Comparison of ENCODE assay signal across 22 mouse cellular contexts in genomic region chr12:102782841-102783240, GRCm38 (mm10). TPM values are rescaled to one million over a fixed set of nuclear protein-coding genes. Genes with fewer than 3 reads are reported as not detected.
"Had no signal": no experiment of that assay in that cellular context is flagged by ENCODE, and none has a peak within 500 bp of the region (broad histone marks: within the 10 kb centered on the region; RNA-seq: fewer than 3 reads in every experiment).

No protein-coding gene starts in this region.

- H3K27me3 ChIP-seq: intestine, embryonic 15.5 days; limb, embryonic 13.5 days; liver, embryonic 12.5 days; liver, embryonic 15.5 days; lung, embryonic 15.5 days; midbrain, embryonic 15.5 days; neural tube, embryonic 13.5 days; stomach, embryonic 15.5 days had no signal

- DNase-seq: kidney, adult 11 months; kidney, adult 8-10 months; kidney, postnatal 14 days; kidney, postnatal 4 days; left cerebral cortex, postnatal 4 days; liver; lung, adult 18-20 months; lung, postnatal 10 days; lung, postnatal 4 days; right cerebral cortex, postnatal 25 days; spleen, adult 18-20 months had no signal

- H3K27ac ChIP-seq: intestine, embryonic 15.5 days; limb, embryonic 13.5 days; liver, embryonic 12.5 days; liver, embryonic 15.5 days; lung, embryonic 15.5 days; midbrain, embryonic 15.5 days; neural tube, embryonic 13.5 days; stomach, embryonic 15.5 days had no signal

- H3K9me3 ChIP-seq: intestine, embryonic 15.5 days; limb, embryonic 13.5 days; liver, embryonic 12.5 days; liver, embryonic 15.5 days; lung, embryonic 15.5 days; midbrain, embryonic 15.5 days; neural tube, embryonic 13.5 days; stomach, embryonic 15.5 days had no signal

- H3K4me3 ChIP-seq: intestine, embryonic 15.5 days; limb, embryonic 13.5 days; liver, embryonic 12.5 days; liver, embryonic 15.5 days; lung, embryonic 15.5 days; midbrain, embryonic 15.5 days; neural tube, embryonic 13.5 days; stomach, embryonic 15.5 days had no signal

- H3K4me1 ChIP-seq: intestine, embryonic 15.5 days; limb, embryonic 13.5 days; liver, embryonic 12.5 days; liver, embryonic 15.5 days; lung, embryonic 15.5 days; midbrain, embryonic 15.5 days; neural tube, embryonic 13.5 days; stomach, embryonic 15.5 days had no signal

RNA-seq across cellular contexts. Expression of gene Gm28051, which starts 25.3 kb away (rescaled TPM):
- polyA plus RNA-seq: intestine, embryonic 15.5 days; kidney, embryonic 16.5 days; limb, embryonic 13.5 days; liver, embryonic 15.5 days; lung, embryonic 15.5 days; midbrain, embryonic 11.5 days; midbrain, embryonic 15.5 days; neural tube, embryonic 13.5 days; stomach, embryonic 15.5 days; urinary bladder, adult 2 months had no signal
